Mouse (Mus musculus) G1E-ER4 (cell line): Measurements from ENCODE around the gene Cpeb3. TPM values are rescaled to one million over a fixed set of nuclear protein-coding genes. Genes with fewer than 3 reads are reported as not detected.

Experiments
- GATA1 ChIP-seq: IDR thresholded peaks from one replicate; pipeline ENCODE4 v1.8.0; 2012; ENCODE audit warnings: low read length, inconsistent platforms
- polyA plus RNA-seq: library from polyadenylated mRNA; stranded (reverse); fragments of >175 nt; gene quantifications from 2 replicates; pipeline ENCODE4 v1.2.3, GENCODE M21; 2012

The Cpeb3 gene
- polyA plus RNA-seq, 1 experiment, result 1.7 TPM

GRCm38 (mm10) chr19:37040906-37041305 is 167.5 kb downstream of the Cpeb3 start:
- no peak for TF ChIP-seq GATA1

- TF ChIP-seq GATA1, result no peak
These were observed 176.0 kb downstream of the Cpeb3 start for GRCm38 (mm10) chr19:37032364-37032763.

- TF ChIP-seq GATA1, result no peak
These were observed 177.0 kb downstream of the Cpeb3 start for GRCm38 (mm10) chr19:37031446-37031845.

- no peak for TF ChIP-seq GATA1
These were observed 178.6 kb downstream of the Cpeb3 start for GRCm38 (mm10) chr19:37029771-37030170.

GRCm38 (mm10) chr19:37026408-37026807 is 182.0 kb downstream of the Cpeb3 start:
- TF ChIP-seq GATA1, result no peak

- TF ChIP-seq GATA1, result no peak
These were observed 182.5 kb downstream of the Cpeb3 start for GRCm38 (mm10) chr19:37025839-37026319.

- TF ChIP-seq GATA1, result no peak
These were observed 186.3 kb downstream of the Cpeb3 start for GRCm38 (mm10) chr19:37022146-37022545.

GRCm38 (mm10) chr19:37020951-37021350 is 187.4 kb downstream of the Cpeb3 start:
- TF ChIP-seq GATA1, result no peak

- no peak for TF ChIP-seq GATA1
These were observed 187.9 kb downstream of the Cpeb3 start for GRCm38 (mm10) chr19:37020531-37020930.

- no peak for TF ChIP-seq GATA1
These were observed 189.5 kb downstream of the Cpeb3 start for GRCm38 (mm10) chr19:37018931-37019330.

- no peak for TF ChIP-seq GATA1
These were observed 190.0 kb downstream of the Cpeb3 start for GRCm38 (mm10) chr19:37018411-37018810.

GRCm38 (mm10) chr19:37016890-37017289 is 191.5 kb downstream of the Cpeb3 start:
- TF ChIP-seq GATA1, result no peak

- no peak for TF ChIP-seq GATA1
These were observed 194.0 kb downstream of the Cpeb3 start for GRCm38 (mm10) chr19:37014173-37014939.

GRCm38 (mm10) chr19:37013461-37013860 is 194.9 kb downstream of the Cpeb3 start:
- TF ChIP-seq GATA1, result no peak

- peak; percentile 94 for TF ChIP-seq GATA1
These were observed 198.5 kb downstream of the Cpeb3 start for GRCm38 (mm10) chr19:37009878-37010281.

- TF ChIP-seq GATA1, result no peak
These were observed 203.8 kb downstream of the Cpeb3 start for GRCm38 (mm10) chr19:37004557-37004956.

Other genes with a start within 250 kb of the Cpeb3 start
- gene March5, start 1.1 kb downstream of the Cpeb3 start, polyA plus RNA-seq, result 80.3 and 94.2 TPM in 2 replicates
- gene Ide, start 129.3 kb upstream of the Cpeb3 start, polyA plus RNA-seq, result 5.1 and 6.8 TPM in 2 replicates
- 5.3 and 7.0 TPM in 2 replicates for gene Kif11, start 167.8 kb upstream of the Cpeb3 start, polyA plus RNA-seq
- gene Hhex, start 226.2 kb upstream of the Cpeb3 start, polyA plus RNA-seq, result 328 and 427 TPM in 2 replicates